Mouse (Mus musculus) thymus, postnatal 0 days (tissue): ENCODE data around the gene Fat4. TPM values are rescaled to one million over a fixed set of nuclear protein-coding genes. Genes with fewer than 3 reads are reported as not detected.

Source experiments
- DNase-seq: peaks from one replicate; pipeline ENCODE4 v3.0.0-alpha.2; 2015; ENCODE audit warnings: low spot score
- polyA plus RNA-seq: library from polyadenylated mRNA; unstranded; fragments of >200 nt; fragmentation: Nextera tagmentation; extraction: Ambion mirVana; gene quantifications from 2 replicates; pipeline ENCODE4 v1.2.1, GENCODE M21; 2015

Gene Fat4
- 0.53 and 0.65 TPM in 2 replicates for polyA plus RNA-seq

DNA sequence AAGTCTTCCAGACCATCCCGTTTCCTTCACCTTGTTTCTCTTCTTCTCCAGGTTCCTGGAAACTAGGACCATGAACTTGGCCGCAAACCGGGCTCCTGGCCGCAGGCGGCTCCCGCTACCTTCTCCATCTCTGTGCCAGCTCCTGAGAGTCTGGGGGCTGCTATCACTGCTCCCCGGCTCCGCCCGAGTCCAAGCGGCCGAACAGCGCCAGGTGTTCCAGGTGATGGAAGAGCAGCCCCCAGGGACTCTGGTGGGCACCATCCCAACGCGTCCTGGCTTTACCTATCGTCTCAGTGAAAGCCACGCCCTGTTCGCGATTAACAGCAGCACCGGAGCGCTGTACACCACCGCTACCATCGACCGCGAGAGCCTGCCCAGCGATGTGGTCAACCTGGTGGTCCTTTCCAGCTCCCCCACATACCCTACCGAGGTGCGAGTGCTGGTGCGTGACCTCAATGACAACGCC, at the start of gene Fat4:
TSS of gene Fat4 (plus strand) at position 51 of the 466 bp plus-strand sequence.
- peak; percentile 7 for DNase-seq

DNA sequence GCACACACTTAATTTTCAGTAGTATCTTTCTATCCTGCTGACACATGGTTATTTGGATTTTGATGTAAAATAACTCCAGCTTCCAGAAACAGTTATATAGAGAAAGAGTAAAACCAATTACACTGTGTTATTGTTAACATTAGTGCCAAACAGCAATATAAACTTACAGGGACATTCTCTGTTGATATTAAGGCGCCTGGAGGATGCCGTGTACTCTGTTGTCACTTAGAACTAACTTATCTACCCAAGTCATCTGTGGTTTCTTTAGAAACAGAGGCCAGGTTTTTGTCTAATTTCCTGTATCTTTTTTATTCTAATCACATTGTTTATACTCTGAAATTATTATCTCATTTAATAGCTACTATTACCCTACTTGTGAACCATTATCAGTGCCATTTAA, 47.3 kb upstream of the Fat4 start:
- no peak for DNase-seq

DNA sequence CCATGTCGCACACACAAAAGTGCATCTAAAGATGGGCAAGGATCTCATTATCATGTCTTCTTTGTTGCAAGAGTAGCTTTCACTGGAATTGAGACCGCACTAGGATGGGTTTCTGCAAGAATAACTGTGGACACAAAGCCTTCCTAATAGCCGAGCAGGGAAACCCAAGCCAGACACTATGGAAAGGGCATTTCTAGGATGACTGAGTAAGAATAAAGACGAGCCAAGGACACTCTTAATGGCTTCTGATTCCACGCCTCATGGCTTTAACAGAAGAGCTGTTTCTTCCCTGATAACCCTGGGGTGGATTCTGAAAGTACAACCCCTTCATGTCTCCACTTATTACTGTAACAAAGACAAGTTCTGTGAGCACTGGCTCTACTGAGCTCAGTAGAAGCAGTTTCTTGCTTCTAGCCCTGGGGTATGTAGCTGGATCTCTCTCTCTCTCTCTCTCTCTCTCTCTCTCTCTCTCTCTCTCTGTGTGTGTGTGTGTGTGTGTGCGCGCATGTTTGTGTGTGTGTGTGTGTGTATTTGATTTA, 43.7 kb upstream of the Fat4 start:
- no peak for DNase-seq

DNA sequence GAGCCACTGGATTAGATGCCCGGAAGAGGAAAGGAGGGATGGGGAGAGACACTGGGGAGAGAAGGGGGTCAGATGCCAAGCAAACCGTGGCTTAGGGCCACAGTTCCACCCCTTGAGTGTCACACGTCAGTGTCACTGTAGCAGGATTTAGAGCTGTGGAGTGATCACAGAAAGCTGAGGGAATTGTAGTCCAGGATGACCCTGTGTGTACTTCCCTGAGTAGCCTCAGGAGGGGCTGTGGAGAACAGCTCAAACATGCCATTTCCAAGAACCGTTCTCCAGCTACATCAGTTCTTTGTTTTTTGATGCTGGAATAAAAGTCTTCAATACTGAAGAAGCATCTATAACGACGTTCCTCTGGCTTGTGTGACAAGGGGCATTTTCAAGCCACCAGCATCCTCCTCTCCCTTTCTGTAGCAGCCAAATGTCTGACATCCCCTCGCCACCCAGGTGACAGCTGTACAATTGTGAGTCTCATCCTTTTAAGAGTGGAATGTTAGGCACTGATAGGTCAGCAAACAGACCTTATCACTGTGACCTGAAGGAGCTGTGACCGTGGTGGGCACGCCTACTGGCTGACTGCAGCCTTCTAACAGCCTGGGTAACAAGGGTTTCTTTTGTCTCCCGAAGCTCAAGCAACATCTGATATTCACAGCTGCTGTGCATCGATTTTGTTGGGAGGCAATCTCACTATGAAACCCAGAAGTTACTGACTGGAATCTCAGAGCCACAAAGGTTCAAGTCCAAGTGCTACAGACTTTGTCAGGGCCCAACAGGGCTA, 39.9 kb upstream of the Fat4 start:
- DNase-seq: no peak

DNA sequence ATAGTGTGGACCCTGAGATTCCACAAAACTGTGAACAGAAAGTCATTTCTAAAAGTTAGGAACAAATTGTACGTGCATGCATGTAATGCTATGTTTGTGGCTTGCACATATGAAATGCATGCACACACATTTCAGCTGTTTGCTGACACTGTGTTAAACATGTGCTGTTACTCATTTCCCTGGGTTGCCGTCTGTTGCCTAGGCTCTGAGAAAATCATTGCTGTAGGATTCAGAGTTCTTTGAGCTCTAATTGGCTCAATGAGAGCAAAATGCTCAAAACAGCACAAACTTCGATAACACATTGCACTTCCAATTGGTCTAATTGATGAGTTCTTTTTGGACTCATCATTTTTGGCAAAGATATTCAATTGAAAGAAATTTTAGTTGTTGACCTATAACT, 37.7 kb upstream of the Fat4 start:
- DNase-seq: no peak

DNA sequence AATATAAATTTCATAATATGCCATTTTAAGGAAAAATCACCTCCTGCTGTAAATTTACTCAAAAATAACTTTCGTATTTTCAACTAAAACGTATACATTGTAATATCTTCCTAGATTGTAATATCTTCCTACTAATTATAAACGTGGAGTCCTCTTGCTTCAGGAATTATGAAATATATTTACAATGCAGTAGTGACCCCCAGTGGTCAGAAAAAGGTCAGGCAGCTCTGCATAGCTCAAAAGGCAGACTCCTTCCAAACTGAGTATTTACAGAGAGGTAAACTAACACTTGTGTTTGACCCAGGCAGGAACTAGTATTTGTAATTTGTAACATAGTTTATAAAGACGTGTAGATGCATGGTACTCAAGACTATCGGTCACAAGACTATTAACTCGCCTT, 37.2 kb upstream of the Fat4 start:
- peak; percentile 60 for DNase-seq

DNA sequence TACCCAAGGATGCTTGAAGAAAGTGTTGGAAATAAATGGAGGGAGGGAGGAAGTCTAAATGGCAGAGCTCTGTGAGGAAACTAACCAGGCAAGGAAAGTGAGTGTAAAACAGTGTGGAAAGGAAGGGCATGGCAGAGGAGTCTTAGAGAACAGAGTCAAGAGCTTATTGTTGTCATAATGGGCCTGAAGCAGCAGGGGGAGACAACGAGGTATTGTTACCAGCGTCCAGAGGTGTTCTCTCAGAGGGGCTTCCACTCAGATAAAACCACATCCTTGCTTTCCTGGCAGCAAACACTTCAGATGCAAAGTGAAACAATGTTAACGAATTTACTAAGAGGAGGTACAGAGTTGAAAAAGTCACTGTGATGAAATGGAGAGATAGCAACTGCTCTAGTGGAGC, 33.1 kb upstream of the Fat4 start:
- DNase-seq: peak; percentile 89

DNA sequence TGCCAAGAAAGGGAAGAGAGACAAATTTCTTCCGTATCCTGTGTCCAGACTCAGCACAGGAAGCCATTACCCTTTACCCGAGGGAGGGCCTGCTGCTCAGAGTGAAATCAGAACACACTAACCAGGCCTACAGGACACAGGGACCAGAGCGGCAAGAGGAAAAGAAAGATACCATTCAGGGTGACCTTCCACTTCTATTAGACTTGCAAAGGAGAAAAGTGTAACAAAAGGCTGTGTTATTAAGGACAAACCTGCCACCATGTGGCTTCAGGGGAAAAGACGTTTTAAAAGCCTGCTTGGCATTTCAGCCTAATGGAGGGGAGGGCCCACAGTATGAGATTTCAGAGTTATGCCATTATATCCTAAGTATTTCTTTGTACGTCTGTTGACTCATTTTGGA, 26.1 kb upstream of the Fat4 start:
- no peak for DNase-seq

DNA sequence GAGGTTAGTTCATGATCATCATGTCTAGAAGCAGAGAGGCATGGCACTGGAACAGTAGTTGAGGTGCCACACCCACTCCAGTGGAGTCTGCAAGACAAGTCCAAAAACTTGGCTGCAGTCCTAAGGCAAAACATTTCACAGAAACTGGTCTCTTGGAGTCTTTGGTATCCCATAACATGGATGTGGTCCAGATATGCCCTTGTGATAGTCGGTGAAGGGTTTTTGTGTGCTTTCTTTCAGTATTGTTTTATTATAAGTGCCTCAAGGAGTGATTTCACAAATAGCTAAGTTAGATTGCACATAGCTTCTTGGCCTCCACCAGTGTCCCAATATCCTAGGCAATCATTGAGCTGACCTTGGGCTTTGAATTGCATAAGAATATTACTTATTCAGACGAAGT, 15.4 kb upstream of the Fat4 start:
- DNase-seq: no peak

DNA sequence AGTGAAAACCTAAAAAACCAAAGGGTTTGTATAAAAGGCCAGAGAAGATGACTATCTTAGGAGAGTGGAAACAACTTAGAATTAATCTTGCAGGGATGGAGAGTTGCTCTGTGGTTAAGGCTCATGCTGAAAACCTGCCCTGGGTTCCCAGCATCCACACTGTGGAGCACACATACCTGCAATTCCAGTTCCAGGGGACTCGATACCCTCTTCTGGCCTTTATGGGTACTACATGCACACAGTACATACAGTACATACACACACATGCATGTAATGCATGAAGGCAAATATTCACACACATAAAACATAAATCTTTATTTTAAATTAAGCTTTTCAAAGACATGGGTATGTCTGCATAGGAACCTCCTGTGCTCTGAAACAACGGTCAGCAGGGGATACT, 10.9 kb upstream of the Fat4 start:
- DNase-seq: no peak

DNA sequence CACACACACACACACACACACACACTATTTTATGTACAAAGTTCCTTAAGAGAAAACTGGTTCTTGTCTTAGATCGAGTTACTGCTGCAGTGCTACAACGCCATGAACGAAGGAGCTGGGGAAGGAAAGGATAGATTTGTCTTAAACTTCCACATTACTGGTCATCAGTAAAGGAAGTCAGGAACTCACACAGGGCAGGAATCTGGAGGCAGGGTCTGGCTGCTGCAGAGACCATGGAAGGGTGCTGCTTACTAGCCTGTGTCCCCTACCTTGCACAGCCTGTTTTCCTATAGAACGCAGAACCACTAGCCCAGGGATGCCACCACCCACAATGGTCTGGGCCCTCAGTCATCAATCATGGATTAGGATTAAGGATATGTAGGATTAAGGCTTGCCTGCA, 10.0 kb upstream of the Fat4 start:
- no peak for DNase-seq

DNA sequence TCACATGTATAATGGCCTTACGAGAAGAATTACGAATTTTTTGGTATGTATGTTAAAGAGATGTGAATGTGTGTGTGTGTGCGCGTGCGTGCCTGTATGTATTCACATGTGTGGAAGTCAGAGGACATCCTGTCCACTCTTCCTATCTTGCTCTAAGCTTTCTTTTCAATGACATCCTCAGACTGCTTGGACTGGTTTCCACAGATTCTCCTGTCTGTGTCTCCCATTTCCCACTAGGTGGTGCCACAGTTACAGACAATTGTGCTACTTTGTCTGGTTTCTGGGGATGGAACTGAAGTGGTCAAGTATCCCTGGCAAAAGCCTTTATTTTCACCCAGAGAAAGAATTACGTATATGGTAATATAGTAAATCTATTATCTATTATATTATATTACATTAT, 4.0 kb upstream of the Fat4 start:
- peak; percentile 15 for DNase-seq

DNA sequence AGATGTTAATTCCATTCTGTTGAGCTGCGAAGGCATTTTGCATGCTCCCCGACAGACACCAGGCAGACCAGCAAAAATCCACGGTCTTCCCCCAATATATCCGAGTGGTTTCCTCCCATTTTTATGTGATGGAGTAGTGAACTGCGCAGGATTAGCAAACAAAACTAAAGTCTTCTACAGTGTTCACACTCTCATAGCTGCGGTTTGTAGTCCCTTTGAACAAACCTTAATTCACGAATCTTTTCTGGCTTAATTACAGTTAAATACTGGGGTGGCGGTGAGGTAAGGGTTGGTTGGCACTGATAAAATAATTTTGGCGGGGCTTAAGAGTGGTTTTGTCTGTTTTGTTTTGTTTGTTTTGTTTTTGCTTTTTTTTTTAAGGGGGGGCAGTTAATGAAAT, 3.1 kb upstream of the Fat4 start:
- DNase-seq: no peak

DNA sequence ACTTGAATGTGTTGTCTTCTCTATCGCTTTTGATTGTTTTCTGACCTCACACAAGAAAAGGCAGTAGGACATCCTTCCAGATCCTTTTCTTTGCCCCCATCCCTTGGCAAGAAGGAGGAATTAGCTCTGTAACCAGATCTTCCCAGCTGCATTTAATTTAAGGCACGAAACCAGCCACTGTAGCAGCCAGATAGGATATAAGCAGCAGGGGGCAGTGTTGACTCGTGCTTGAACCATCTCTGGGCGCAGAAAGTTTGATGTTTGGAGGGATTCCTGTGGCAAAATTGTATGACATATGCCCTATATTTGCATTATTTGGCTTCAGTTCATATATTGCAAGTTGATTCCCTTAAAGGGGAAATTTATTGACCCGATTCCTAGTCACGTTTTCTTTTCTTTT, 2.5 kb upstream of the Fat4 start:
- peak; percentile 72 for DNase-seq

DNA sequence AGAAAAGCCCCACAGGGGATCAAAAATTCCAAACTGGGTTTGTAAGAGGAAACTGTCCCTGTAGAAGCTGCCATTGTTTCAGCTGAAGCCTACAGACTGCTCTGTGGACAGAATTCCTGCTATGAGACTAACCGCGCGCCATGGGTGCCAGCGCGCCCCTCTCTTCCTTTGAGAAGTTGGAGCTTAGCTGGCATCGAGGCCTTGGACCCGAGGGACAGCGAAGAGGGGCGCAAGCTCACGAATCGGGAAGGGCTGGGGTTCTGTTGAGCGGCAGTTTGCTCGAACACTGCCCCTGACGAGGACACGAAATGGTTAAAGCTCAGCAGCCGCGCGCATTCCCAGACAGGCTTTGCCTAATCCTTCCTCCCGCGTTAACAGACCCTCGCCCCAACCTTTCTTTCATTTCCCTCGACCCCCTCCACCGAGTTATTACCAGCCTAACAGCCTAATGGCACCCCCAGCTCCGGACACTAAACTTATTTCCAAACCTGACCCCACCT, 1.8 kb upstream of the Fat4 start:
- DNase-seq: peak; percentile 6

DNA sequence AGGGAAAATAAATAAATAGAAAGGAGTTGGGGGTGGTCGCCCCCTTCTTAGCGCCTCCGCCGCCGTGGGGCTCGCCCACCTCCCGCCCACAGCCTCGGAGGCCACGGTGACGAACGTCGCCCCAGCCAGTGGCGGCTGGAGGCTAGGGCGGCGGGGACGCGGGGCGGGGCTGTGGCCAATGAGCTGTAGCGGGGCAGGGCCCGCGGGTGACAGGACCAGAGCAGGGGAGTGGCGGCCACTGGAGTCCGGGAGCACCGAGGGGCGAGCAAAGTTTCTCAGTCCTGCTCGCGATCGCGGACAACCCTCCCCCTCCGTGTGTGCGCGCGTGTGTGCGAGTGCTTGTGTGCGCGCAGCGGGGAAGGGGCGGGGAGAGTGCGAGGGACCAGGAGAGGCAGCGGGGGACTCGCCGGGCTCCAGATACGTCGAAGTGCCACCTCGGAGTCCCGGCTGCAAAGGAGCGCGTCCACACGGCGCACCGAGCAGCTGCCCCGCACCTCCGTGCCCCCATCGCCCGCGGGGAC, 1.2 kb upstream of the Fat4 start:
- peak; percentile 50 for DNase-seq

DNA sequence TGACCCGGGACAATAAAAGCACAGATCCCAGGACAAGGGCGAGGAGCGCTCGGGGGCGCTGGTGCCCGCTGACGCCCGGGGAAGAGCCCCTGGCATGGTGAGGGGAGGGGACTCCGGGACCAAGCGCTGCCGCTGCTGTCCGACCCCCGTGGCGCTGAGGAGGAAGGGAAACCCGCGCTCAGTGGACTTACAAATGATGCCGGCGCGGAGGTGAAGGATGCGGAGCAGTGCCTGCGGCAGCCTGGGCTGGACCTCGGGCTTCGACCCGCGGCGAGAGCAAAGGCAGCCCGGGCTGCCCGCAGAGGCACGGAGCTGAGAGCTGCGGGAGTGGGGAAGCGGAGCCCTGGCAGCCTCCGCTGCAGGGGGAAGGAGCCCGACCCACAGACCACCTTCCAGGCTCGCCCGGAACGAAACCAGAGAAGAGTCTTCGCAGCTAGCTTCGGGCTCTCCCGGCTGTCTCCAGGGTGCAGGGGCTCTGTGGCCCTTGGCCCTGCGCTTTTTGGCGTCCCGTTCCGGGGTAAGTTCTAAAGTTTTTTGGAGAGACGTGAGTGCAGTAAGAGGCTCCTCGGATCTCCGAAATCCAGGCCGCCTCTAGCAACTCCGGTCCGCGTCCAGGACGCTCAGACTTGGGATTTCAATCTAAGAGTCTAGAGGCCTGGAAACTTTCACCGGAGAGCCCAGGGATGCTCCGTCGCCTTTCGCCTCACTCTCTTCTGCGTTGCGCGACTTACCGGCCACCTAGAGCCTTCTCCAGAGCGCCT, 499 bp upstream of the Fat4 start:
- peak; percentile 12 for DNase-seq

DNA sequence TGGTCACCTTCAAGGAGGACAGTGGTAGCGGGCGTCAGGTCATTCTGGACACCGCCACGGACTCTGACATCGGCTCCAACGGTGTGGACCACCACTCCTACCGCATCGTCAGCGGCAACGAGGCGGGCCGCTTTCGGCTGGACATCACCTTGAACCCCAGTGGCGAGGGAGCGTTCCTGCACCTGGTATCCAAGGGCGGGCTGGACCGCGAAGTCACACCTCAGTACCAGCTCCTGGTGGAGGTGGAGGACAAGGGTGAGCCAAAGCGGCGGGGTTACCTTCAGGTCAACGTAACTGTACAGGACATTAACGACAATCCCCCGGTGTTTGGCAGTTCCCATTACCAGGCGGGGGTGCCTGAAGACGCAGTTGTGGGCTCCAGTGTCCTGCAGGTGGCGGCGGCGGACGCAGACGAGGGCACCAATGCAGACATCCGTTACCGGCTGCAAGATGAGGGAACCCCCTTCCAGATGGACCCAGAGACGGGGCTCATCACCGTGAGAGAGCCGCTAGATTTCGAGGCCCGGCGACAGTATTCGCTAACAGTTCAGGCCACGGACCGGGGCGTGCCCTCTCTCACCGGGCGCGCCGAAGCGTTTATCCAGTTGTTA, 746 bp downstream of the Fat4 start:
- peak; percentile 43 for DNase-seq

DNA sequence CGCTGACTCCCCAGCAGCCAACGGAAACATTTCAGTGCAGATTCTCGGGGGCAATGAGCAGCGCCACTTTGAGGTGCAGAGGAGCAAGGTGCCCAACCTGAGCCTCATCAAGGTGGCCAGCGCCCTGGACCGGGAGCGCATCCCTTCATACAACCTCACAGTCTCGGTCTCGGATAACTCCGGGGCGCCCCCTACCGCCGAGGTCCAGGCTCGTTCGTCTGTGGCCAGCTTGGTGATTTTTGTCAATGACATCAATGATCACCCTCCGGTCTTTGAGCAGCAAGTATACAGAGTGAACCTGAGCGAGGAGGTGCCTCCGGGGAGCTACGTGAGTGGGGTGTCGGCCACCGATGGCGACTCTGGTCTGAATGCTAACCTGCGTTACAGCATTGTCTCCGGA, 1.4 kb downstream of the Fat4 start:
- peak; percentile 60 for DNase-seq

DNA sequence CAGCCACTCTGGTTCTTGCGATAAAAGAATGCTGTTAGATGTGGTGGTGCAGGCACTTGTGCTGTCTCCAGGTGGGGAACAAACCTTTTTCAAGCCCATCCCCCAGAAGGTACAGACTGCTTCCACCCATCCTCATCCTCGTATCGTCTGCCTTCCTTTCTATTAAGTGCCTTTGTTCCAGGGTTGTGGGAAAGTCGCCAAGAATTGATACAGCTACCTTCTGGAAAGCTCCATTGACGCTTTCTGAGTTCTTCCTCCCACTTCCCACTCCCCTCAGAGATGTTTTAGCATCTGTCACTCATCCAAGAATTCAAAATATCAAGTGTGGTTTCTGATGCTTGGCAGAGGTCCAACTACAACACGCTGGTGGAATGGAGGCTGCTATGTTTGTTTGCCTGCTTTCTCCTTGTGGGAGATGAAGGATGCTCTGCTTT, 6.1 kb downstream of the Fat4 start:
- peak; percentile 37 for DNase-seq

DNA sequence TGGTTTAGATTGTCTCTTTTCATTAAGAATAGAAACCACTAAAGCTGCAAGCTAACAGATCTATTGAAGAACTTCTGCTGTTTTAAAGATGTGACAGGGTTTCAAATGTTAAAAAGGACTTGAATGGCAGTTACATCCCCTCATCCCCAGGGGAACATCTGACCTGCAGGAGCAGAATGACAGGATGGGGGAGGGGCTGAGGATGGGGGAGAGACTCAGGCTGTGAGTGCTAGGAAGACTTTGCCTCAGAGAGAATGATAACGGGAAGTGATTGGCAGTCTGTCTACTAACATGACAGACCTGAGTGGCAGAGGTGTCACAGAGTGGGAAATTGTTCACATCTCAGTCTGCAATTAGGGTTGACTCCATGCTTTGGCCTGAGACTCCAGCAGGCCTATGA, 14.1 kb downstream of the Fat4 start:
- no peak for DNase-seq

DNA sequence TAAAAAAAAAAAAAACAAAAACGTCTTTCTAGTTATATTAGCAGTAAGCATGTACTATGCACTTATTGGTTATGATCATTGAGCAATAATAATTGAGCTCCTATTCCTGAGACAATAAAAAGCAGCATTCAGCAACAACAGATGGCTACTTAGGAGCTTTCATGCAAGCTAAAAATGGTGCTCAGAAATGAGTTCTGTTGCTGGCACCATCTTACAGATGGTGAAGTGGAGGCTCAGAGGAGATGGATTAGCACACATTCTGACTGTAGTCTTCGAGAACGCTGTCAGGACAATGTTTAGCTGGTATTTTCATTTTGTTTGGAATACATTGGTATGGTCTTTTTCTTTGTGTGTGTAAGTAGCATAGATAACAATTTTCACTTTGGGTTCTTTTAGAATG, 20.1 kb downstream of the Fat4 start:
- DNase-seq: no peak
